Mouse (Mus musculus) kidney, adult 2 months (tissue): ENCODE results near the gene Etl4.
A peak's percentile ranks its signal among the peaks of the same experiment; 100 is the strongest.

ENCODE experiments used
- CTCF ChIP-seq: fragments of 200-500 bp; conservative IDR thresholded peaks from 2 replicates; pipeline ENCODE4 v1.5.1; 2011; ENCODE audit warnings: low read depth, mild to moderate bottlenecking, control low read depth, low read length, moderate library complexity, mixed read lengths; ENCODE audit not compliant: insufficient read depth, insufficient read length
- POLR2A ChIP-seq: fragments of 200-500 bp; IDR thresholded peaks from one replicate; pipeline ENCODE4 v1.6.1; 2011; ENCODE audit warnings: low read depth, low read length, control low read depth

- no peak for TF ChIP-seq POLR2A
- TF ChIP-seq CTCF, result peak; percentile 69
Measured at GRCm38 (mm10) chr2:20666051-20666478, 756.5 kb downstream of the Etl4 start.
